Mouse (Mus musculus): ENCODE results near the gene Dnajc4. TPM values are rescaled to one million over a fixed set of nuclear protein-coding genes. Genes with fewer than 3 reads are reported as not detected.

Dnajc4 gene
- polyA plus RNA-seq, 1 experiment: 12.2 TPM

GRCm38 (mm10) chr19:6972247-6972917, 20.0 kb downstream of the Dnajc4 start:
- H3ac ChIP-seq (ENCODE audit: control insufficient read depth, insufficient read length, low read depth): no peak overlapping the region
- H3K27me3 ChIP-seq (ENCODE audit: control insufficient read depth, insufficient read depth, insufficient read length): no peaks in the 10 kb centered on the region
- H3K79me3 ChIP-seq (ENCODE audit: low read depth): peaks cover 33% of the 10 kb centered on the region
- H3K4me3 ChIP-seq (ENCODE audit: insufficient read depth, poor library complexity, severe bottlenecking): no peak overlapping the region
- H3K36me3 ChIP-seq (ENCODE audit: control insufficient read depth, insufficient read depth): peaks cover 11% of the 10 kb centered on the region
- TF ChIP-seq CEBPB (IDR thresholded peaks at IDR 0.05; ENCODE audit: low read depth) (peak; percentile 10), USF1 (IDR thresholded peaks at IDR 0.05; ENCODE audit: low read depth) (no peak)
- H3K79me2 ChIP-seq (ENCODE audit: control insufficient read depth, insufficient read depth): peaks cover 56% of the 10 kb centered on the region

- Histone ChIP-seq H3K36me3 (ENCODE audit: control insufficient read depth, insufficient read depth) (peaks cover 4% of the 10 kb centered on the region), H3K4me3 (ENCODE audit: insufficient read depth, poor library complexity, severe bottlenecking) (no peak overlapping the region), H3K79me3 (ENCODE audit: low read depth) (peaks cover 27% of the 10 kb centered on the region), H3K27me3 (ENCODE audit: control insufficient read depth, insufficient read depth, insufficient read length) (no peaks in the 10 kb centered on the region), H3K79me2 (ENCODE audit: control insufficient read depth, insufficient read depth) (peaks cover 51% of the 10 kb centered on the region), H3ac (ENCODE audit: control insufficient read depth, insufficient read length, low read depth) (peak overlapping the region; percentile 36)
- TF ChIP-seq MYOG (IDR thresholded peaks at IDR 0.05; ENCODE audit: control insufficient read depth, extremely low read depth, insufficient read length): no peak
- no peak for TF ChIP-seq FOSL1 (IDR thresholded peaks at IDR 0.05; ENCODE audit: insufficient read depth, low read length, poor library complexity, severe bottlenecking)
Observed at GRCm38 (mm10) chr19:6971644-6972043, 20.7 kb downstream of the Dnajc4 start.

- no peak overlapping the region for H3K4me3 ChIP-seq (ENCODE audit: insufficient read depth, poor library complexity, severe bottlenecking)
- H3K27me3 ChIP-seq (ENCODE audit: control insufficient read depth, insufficient read depth, insufficient read length): no peaks in the 10 kb centered on the region
- peaks cover 40% of the 10 kb centered on the region for H3K79me2 ChIP-seq (ENCODE audit: control insufficient read depth, insufficient read depth)
- peaks cover 11% of the 10 kb centered on the region for H3K36me3 ChIP-seq (ENCODE audit: control insufficient read depth, insufficient read depth)
- no peak overlapping the region for H3ac ChIP-seq (ENCODE audit: control insufficient read depth, insufficient read length, low read depth)
- peaks cover 17% of the 10 kb centered on the region for H3K79me3 ChIP-seq (ENCODE audit: low read depth)
- TF ChIP-seq CTCF (IDR thresholded peaks at IDR 0.05; ENCODE audit: control insufficient read depth, insufficient read depth, insufficient read length) (no peak), CEBPB (IDR thresholded peaks at IDR 0.05; ENCODE audit: low read depth) (no peak), MAX (IDR thresholded peaks at IDR 0.05) (no peak), FOSL1 (IDR thresholded peaks at IDR 0.05; ENCODE audit: insufficient read depth, low read length, poor library complexity, severe bottlenecking) (no peak), MYOG (IDR thresholded peaks at IDR 0.05; ENCODE audit: control insufficient read depth, extremely low read depth, insufficient read length) (no peak), USF1 (IDR thresholded peaks at IDR 0.05; ENCODE audit: low read depth) (no peak), MYOD1 (IDR thresholded peaks at IDR 0.05; ENCODE audit: control insufficient read depth, insufficient read length, low read depth) (no peak)
Observed at GRCm38 (mm10) chr19:6970460-6971085, 21.8 kb downstream of the Dnajc4 start.

DNA sequence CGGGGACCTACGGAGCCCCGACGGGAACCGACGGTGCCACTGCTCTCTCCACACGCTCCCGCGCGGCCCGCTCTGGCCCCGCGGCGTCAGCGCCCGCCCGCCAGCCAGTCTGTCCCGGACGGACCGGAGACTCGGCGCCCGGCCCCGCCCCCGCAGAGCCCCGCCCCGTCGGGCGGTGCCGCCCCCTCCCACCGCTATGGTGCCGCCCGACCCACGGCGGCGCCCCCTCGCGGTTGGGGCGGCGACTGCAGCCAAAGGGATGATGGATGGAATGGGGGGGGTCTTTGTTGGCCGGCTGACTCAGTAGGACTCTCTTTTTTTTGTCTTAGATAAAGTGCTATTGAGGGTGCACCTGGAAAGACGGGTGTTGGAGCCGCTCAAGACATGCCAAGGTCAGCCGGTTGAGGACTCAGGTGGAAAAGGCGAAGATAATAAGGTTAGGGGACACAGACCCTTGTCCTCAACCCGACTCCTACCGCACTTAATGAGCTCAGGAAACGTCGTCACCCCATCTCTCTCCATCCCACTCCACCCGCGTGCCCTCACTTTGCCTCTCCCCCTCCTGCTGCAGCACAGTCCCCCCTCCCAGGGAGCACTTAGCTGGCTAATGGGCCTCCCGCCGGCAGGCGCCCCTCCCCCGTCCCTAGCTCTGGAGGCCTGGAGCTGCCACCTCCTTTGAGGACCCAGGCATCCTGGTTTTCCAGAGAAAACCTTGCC, 22.5 kb downstream of the Dnajc4 start:
- peaks cover 33% of the 10 kb centered on the region for H3K79me2 ChIP-seq (ENCODE audit: control insufficient read depth, insufficient read depth)
- peak overlapping the region; percentile 72 for H3ac ChIP-seq (ENCODE audit: control insufficient read depth, insufficient read length, low read depth)
- TF ChIP-seq CEBPB (IDR thresholded peaks at IDR 0.05; ENCODE audit: low read depth): no peak
- no peak for TF ChIP-seq MYOG (IDR thresholded peaks at IDR 0.05; ENCODE audit: control insufficient read depth, extremely low read depth, insufficient read length)
- no peak for TF ChIP-seq MAX (IDR thresholded peaks at IDR 0.05)
- no peak for TF ChIP-seq USF1 (IDR thresholded peaks at IDR 0.05; ENCODE audit: low read depth)
- peak; percentile 83 for TF ChIP-seq CTCF (IDR thresholded peaks at IDR 0.05; ENCODE audit: control insufficient read depth, insufficient read depth, insufficient read length)
- no peak for TF ChIP-seq MYOD1 (IDR thresholded peaks at IDR 0.05; ENCODE audit: control insufficient read depth, insufficient read length, low read depth)
- TF ChIP-seq FOSL1 (IDR thresholded peaks at IDR 0.05; ENCODE audit: insufficient read depth, low read length, poor library complexity, severe bottlenecking): no peak
- H3K36me3 ChIP-seq (ENCODE audit: control insufficient read depth, insufficient read depth): peaks cover 13% of the 10 kb centered on the region
- H3K79me3 ChIP-seq (ENCODE audit: low read depth): peaks cover 14% of the 10 kb centered on the region
- H3K4me3 ChIP-seq (ENCODE audit: insufficient read depth, poor library complexity, severe bottlenecking): peak overlapping the region; percentile 57
- H3K27me3 ChIP-seq (ENCODE audit: control insufficient read depth, insufficient read depth, insufficient read length): no peaks in the 10 kb centered on the region

DNA sequence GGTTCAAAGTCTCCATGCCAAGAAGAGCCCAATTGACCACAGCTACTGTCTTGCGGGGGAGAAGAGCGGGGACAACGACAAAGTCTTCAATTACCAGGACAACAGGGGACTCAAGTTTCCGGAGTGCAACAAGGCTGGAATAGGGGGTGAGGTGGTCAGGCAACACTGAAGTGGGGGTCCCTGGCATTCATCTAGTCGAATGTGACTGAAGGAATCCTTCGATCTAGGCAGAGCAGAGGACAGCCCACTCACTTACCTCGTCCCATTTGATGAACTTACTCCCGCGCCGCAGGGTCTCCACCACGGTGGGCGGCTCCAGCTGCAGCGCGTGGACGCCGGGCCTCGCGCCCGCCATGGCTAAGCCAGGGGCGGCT, 23.1 kb downstream of the Dnajc4 start:
- peak overlapping the region; percentile 72 for H3ac ChIP-seq (ENCODE audit: control insufficient read depth, insufficient read length, low read depth)
- peaks cover 33% of the 10 kb centered on the region for H3K79me2 ChIP-seq (ENCODE audit: control insufficient read depth, insufficient read depth)
- H3K36me3 ChIP-seq (ENCODE audit: control insufficient read depth, insufficient read depth): peaks cover 16% of the 10 kb centered on the region
- TF ChIP-seq MAX (IDR thresholded peaks at IDR 0.05) (peak; percentile 31), MYOG (IDR thresholded peaks at IDR 0.05; ENCODE audit: control insufficient read depth, extremely low read depth, insufficient read length) (no peak)
- H3K79me3 ChIP-seq (ENCODE audit: low read depth): peaks cover 14% of the 10 kb centered on the region
- peak overlapping the region; percentile 57 for H3K4me3 ChIP-seq (ENCODE audit: insufficient read depth, poor library complexity, severe bottlenecking)
- H3K27me3 ChIP-seq (ENCODE audit: control insufficient read depth, insufficient read depth, insufficient read length): no peaks in the 10 kb centered on the region

Measured in C2C12 (cell line).